Mouse (Mus musculus) heart, adult 18-20 months (tissue): ENCODE results near the gene 3110082J24Rik. TPM values are rescaled to one million over a fixed set of nuclear protein-coding genes. Genes with fewer than 3 reads are reported as not detected.
"Not testable (repeated sequence)": the region's sequence is repeated elsewhere in the genome, so short reads cannot be mapped to it uniquely, and the experiment has no call there.

Experiments used
- DNase-seq, 2 experiments: peaks; one replicate each; pipeline ENCODE4 v3.0.0; 2021 to 2022; ENCODE audit warnings: mixed read lengths in 1 of 2
- total RNA-seq, 2 experiments: library from RNA; stranded (reverse); gene quantifications; 2 replicates each; pipeline ENCODE4 v1.2.3; 2021

The 3110082J24Rik gene
- total RNA-seq, 2 experiments from 2014 or later: not detected

DNA sequence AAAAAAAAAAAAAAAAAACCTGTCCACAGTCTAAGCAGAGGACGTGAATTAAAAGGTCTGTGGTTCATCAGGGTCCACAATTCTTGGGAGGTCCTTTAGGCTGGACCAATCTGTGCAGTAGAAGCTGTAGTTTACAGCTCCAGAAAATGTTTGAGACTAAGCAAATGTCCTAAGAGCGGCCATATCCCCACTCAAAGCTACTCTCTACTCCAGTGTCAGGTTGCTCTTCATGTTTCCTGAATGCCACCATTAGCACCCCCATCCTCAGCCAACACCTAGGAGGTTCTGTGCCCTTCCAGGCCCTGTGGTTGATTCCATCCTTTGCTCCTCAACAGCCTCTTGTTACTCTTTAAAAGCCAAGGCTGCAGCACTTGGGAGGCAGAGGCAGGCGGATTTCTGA lies 33.5 kb downstream of the 3110082J24Rik start:
- no peak for DNase-seq

DNA sequence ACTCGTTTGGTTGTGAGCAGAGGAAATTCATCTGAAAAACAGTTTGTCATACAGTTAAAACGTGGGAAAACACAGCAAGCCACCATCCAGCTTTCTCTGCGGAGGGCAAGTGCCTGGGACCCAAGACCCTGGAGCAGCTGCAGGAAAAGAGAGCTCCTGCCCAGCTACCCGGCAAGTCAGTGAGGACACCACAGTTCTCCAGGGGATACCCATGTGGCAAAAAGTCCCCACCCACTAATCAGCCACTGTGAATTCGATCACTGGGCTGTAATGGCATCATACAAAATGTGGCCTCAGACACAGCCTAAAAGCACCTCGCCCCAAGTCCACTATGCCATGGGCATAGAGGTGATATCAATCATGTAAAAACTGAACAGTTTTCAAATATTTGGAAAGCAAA lies 34.2 kb downstream of the 3110082J24Rik start:
- DNase-seq: no peak

DNA sequence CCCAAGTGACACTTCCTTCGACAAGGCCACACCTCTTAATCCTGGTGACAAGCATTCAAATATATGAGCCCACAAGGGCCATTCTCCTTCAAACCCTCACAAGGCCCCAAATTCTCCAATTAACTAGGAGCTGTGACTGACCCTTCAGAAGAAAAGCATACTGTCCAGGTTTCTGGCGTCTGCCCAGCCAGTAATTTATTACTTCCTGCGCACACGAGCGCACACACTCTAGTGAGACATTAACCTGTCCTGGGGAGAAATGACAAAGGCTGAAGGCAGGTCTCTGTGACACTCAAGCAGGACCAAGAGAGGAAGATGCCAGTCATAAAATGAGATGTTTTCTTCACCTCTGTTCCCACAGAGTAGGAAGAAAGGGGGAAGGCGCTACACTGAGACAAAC lies 38.2 kb downstream of the 3110082J24Rik start:
- DNase-seq: no peak

DNA sequence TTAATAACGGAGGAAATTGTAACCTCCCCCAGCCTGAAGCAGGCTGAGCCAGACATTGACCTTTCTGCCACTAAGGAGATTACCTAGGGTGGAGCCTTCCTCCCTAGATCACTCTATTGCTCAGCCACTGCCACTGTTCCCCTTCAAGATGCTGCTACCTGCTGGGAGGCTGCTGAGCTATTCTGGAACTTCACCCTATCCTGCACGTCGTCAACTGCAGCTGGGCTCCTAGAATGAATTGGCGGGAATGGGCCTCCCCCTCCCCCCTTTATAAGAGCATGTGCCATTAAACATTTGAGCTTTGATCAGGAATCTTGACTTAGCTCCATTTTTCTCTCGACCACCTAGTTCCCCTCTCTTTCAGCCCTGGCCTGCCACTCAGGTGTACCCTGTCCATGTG lies 46.3 kb downstream of the 3110082J24Rik start:
- DNase-seq: not testable (repeated sequence)

DNA sequence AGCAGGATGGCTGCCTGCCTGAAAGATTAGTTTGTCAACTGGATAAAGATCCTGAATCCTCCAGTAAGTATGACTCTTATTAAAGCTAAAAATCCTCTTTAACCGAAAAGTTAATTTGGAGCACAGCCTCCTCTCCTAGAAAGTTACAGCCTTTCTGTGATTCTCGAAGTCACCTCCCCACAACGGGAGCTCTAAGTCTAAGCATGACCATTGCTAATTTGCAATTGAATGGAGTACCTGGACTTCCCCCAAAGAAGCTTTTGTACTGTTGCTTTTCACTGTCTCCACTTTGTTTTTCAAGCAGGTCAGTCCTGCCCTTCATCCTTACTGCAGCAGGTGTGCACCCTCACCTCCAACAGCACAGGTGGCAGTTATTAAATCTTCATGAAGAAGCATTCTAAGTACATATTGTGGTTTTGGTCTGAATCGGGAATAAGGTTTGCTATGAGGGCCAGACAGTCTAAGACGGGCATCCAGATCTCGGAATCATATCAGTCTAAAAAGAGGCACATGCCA lies 47.6 kb downstream of the 3110082J24Rik start:
- no peak for DNase-seq

Other genes starting within 250 kb of the 3110082J24Rik start
- gene Il6, start 93.0 kb downstream of the 3110082J24Rik start, total RNA-seq: not detected
- gene Tyms, start 32.5 kb downstream of the 3110082J24Rik start, total RNA-seq: 1 to 10 TPM; 3.0 to 3.1 TPM
- gene Garem2, start 925 bp downstream of the 3110082J24Rik start, total RNA-seq: under 1 TPM in 1 of 2 experiments, not detected in 1; 0.10 TPM
- 1,000 to 10,000 TPM; 1,388 to 1,426 TPM for gene Hadha, start 49.1 kb upstream of the 3110082J24Rik start, total RNA-seq
- 1,000 to 10,000 TPM; 2,535 to 2,720 TPM for gene Hadhb, start 49.2 kb upstream of the 3110082J24Rik start, total RNA-seq
- under 1 TPM in 1 of 2 experiments, not detected in 1; 0.59 TPM for gene Adgrf3, start 99.6 kb upstream of the 3110082J24Rik start, total RNA-seq
- gene Selenoi, start 126.5 kb upstream of the 3110082J24Rik start, total RNA-seq: 10 to 100 TPM; 16.6 to 18.5 TPM
- gene Drc1, start 175.3 kb upstream of the 3110082J24Rik start, total RNA-seq: under 1 TPM in 1 of 2 experiments, not detected in 1; 0.49 TPM